Mouse (Mus musculus): ENCODE measurements at regions not wholly inside any gene's neighbourhood (a gene's known extent, or its start where the extent isn't known, plus 50 kb on each side); places are given as distances from the start of the nearest gene placed in this dataset.

GRCm38 (mm10) chr13:39702621-39703020 is 658.6 kb downstream of the Ofcc1 start:
- Histone ChIP-seq H3K27me3 (replicated peaks) (no peaks in the 10 kb centered on the region), H3K27ac (no peak overlapping the region), H3K36me3 (no peaks in the 10 kb centered on the region), H3K9me3 (no peaks in the 10 kb centered on the region), H3K4me3 (no peak overlapping the region), H3K4me1 (no peaks in the 10 kb centered on the region), H3K9ac (no peak overlapping the region), H3K4me2 (replicated peaks) (no peak overlapping the region)
- 90% methylated on average over 2 of the region's 2 CpGs for WGBS
- ATAC-seq (ENCODE audit: low FRiP score, low read depth): no peak

DNA sequence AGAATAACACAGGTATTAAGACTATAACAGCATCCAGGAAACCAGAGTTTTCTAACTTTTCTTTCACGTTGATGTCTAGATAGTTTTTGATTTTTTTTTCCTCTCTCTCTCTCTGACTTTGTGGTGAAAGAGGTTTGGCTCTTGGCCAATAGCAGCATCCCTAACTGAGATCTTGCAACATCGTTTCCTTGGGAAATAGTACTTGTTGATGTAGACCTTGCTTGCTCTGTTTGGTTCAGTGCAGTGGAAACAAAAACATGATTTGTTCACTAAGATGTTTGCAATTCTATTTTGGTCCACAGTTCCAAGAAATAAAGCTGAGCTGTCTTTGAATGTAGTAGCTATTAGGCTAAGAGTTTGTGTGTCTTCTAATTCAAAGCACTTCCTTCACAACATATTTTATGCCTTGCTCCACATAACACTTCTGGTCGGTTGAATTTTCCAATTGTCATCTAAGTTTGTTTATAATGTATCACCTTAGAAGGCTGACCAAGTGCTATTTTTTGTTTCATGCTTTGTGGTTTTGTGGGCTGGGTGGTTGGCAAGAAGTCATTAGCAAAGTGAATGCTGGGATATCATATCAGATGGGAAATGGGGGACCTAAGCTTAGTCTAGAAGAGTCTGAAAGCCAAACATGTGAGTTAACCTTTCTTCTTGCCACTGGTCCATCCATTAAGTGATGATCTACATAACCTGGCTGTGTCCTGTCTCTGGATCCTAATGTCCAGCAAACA is 669.8 kb downstream of the Ofcc1 start:
- H3K4me2 ChIP-seq (replicated peaks): no peak overlapping the region
- H3K9ac ChIP-seq: no peak overlapping the region
- H3K4me1 ChIP-seq: no peaks in the 10 kb centered on the region
- no peaks in the 10 kb centered on the region for H3K27me3 ChIP-seq (replicated peaks)
- WGBS: 85% methylated on average over 3 of the region's 3 CpGs
- H3K36me3 ChIP-seq: no peaks in the 10 kb centered on the region
- ATAC-seq (ENCODE audit: low FRiP score, low read depth): no peak
- H3K27ac ChIP-seq: no peak overlapping the region
- H3K9me3 ChIP-seq: no peaks in the 10 kb centered on the region
- H3K4me3 ChIP-seq: no peak overlapping the region

DNA sequence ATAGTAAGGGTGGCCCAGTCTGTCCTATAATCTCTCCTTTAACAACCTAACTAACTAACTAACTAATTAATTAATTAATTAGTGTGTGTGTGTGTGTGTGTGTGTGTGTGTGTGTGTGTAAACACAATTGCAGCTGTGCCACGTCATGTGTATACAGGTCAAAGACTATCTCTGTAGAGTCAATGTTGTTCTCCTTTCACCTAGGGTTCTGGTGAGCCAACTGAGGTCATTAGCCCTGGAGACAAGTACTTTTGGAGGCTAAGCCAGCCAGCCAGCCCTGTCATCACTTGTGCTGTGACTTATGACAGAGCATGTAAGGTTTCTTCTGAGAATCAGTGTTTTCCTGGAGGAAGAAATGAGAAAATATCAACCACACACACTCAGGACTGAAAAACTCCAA is 696.7 kb downstream of the Ofcc1 start:
- WGBS: 93% methylated on average over 1 of the region's 1 CpGs

DNA sequence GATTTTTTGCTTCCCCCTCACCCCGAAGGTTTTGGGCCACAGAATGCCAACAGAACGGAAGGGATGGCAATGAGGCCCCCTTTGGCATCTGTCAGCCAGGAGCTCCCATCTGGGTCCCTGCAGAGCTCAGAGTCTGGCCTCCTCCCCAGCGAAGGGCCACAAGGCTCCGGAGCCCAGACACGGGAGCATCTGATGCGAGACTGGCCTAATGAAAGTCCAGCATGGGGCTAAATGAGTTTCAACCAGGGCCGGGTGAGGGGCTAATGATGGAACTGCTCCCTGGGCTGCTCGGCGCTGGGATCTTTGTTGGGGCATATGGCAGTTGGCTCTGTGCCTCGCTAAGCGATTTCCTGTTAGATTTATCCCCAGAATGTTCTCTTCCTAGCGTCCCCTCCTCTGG is 688.8 kb upstream of the Slc35b3 start:
- Histone ChIP-seq H3K27ac (no peak overlapping the region), H3K4me1 (no peaks in the 10 kb centered on the region), H3K9ac (no peak overlapping the region), H3K4me3 (no peak overlapping the region), H3K36me3 (no peaks in the 10 kb centered on the region), H3K9me3 (no peaks in the 10 kb centered on the region), H3K27me3 (replicated peaks) (no peaks in the 10 kb centered on the region; the same call in 1 of the 2 replicates), H3K4me2 (replicated peaks) (0 out of 2 replicates have a peak overlapping the region, but pooled peaks have one; percentile 9)
- WGBS: 49% methylated on average over 12 of the region's 12 CpGs
- no peak for ATAC-seq (ENCODE audit: low FRiP score, low read depth)

More for the DNA sequence above, 696.7 kb downstream of the Ofcc1 start:
- no peaks in the 10 kb centered on the region for H3K4me1 ChIP-seq
- H3K4me2 ChIP-seq (replicated peaks): no peak overlapping the region
- H3K36me3 ChIP-seq: no peaks in the 10 kb centered on the region
- H3K9ac ChIP-seq: no peak overlapping the region
- no peak overlapping the region for H3K4me3 ChIP-seq
- no peaks in the 10 kb centered on the region for H3K27me3 ChIP-seq (replicated peaks)
- ATAC-seq (ENCODE audit: low FRiP score, low read depth): no peak
- H3K9me3 ChIP-seq: no peaks in the 10 kb centered on the region
- no peak overlapping the region for H3K27ac ChIP-seq

- H3K4me1 ChIP-seq: no peaks in the 10 kb centered on the region
- H3K36me3 ChIP-seq: no peaks in the 10 kb centered on the region
- no peaks in the 10 kb centered on the region for H3K9me3 ChIP-seq
- no peak overlapping the region for H3K4me3 ChIP-seq
- no peak for ATAC-seq (ENCODE audit: low FRiP score, low read depth)
- no peak overlapping the region for H3K27ac ChIP-seq
- no peaks in the 10 kb centered on the region; the same call in 1 of the 2 replicates for H3K27me3 ChIP-seq (replicated peaks)
- H3K4me2 ChIP-seq (replicated peaks): no peak overlapping the region
- H3K9ac ChIP-seq: no peak overlapping the region
- WGBS: 20% methylated on average over 9 of the region's 9 CpGs
Measured at GRCm38 (mm10) chr13:39647367-39647766, 686.7 kb upstream of the Slc35b3 start.

DNA sequence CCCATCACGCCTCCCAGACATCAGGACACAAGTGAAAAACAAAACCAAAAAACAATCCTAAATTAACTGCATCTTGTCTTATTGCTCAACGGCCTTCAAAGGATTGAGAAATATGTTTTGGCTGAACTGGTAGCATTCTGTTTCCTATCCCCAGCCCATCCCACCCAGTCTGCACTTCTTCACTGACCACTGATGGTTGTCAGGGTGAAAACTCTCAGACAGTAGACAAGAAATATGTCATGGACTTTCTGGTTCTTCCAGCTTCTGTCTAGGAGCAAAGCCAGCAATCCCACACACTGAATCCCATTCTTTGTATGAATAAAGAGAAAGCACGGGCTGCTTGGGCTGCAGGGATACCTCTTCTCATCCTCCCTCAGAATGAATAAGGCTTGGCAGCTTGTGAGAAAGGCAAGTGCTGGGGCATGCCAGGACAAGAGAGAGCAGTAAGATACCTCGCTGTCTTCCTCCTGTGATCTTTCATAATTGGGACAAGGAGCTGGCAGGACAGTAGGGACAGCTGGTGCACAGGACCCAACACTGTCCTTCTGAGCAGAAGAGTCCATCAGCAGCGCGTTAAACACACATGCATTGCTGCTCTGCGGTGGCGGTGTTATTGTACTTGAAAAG is 670.9 kb upstream of the Slc35b3 start:
- H3K27ac ChIP-seq: no peak overlapping the region
- no peak overlapping the region for H3K4me3 ChIP-seq
- 87% methylated on average over 8 of the region's 8 CpGs for WGBS
- H3K27me3 ChIP-seq (replicated peaks): no peaks in the 10 kb centered on the region
- no peaks in the 10 kb centered on the region for H3K4me1 ChIP-seq
- no peaks in the 10 kb centered on the region for H3K9me3 ChIP-seq
- no peak for ATAC-seq (ENCODE audit: low FRiP score, low read depth)
- no peak overlapping the region for H3K9ac ChIP-seq
- H3K4me2 ChIP-seq (replicated peaks): no peak overlapping the region
- no peaks in the 10 kb centered on the region for H3K36me3 ChIP-seq
